Mouse (Mus musculus) right cerebral cortex, postnatal 10 days (tissue): ENCODE data around the gene Vsir.
A peak's percentile ranks its signal among the peaks of the same experiment; 100 is the strongest.

Source experiments
- DNase-seq, 2 experiments: peaks; one replicate each; pipeline ENCODE4 v3.0.0; 2021; ENCODE audit warnings: low spot score in 2 of 2

Gene Vsir

GRCm38 (mm10) chr10:60381142-60381925, 34.7 kb downstream of the Vsir start:
- no peak for DNase-seq

GRCm38 (mm10) chr10:60388332-60388731, 41.7 kb downstream of the Vsir start:
- no peak for DNase-seq

GRCm38 (mm10) chr10:60389447-60389865, 42.8 kb downstream of the Vsir start:
- no peak for DNase-seq

GRCm38 (mm10) chr10:60390177-60390903, 43.7 kb downstream of the Vsir start:
- no peak for DNase-seq

GRCm38 (mm10) chr10:60390904-60391420, 44.3 kb downstream of the Vsir start:
- DNase-seq, result no peak

GRCm38 (mm10) chr10:60391661-60392060, 45.0 kb downstream of the Vsir start:
- no peak for DNase-seq

- DNase-seq, result peak; percentile 59 to 65
Observed at GRCm38 (mm10) chr10:60394936-60395335, 48.3 kb downstream of the Vsir start.

GRCm38 (mm10) chr10:60395605-60396004, 49.0 kb downstream of the Vsir start:
- no peak for DNase-seq

- DNase-seq, result no peak
Observed at GRCm38 (mm10) chr10:60398051-60398814, 51.6 kb downstream of the Vsir start.

GRCm38 (mm10) chr10:60399449-60399848, 52.8 kb downstream of the Vsir start, which contains the start of gene Gm17455:
Gm17455 (plus strand) TSS chr10:60399726.
- no peak for DNase-seq

- DNase-seq, result no peak
Observed at GRCm38 (mm10) chr10:60400507-60401295, 54.0 kb downstream of the Vsir start.

- DNase-seq, result peak; percentile 84 to 88
Observed at GRCm38 (mm10) chr10:60405460-60406177, 59.0 kb downstream of the Vsir start.

- peak; percentile 60 to 75 for DNase-seq
Observed at GRCm38 (mm10) chr10:60407831-60408230, 61.2 kb downstream of the Vsir start.

GRCm38 (mm10) chr10:60411794-60412193, 65.1 kb downstream of the Vsir start:
- DNase-seq, result no peak

GRCm38 (mm10) chr10:60413756-60414155, 67.1 kb downstream of the Vsir start:
- DNase-seq, result no peak

GRCm38 (mm10) chr10:60417041-60417440, 70.4 kb downstream of the Vsir start:
- no peak for DNase-seq

- peak; percentile 66 to 79 for DNase-seq
Observed at GRCm38 (mm10) chr10:60418137-60418536, 71.5 kb downstream of the Vsir start.

GRCm38 (mm10) chr10:60419624-60420023, 73.0 kb downstream of the Vsir start:
- no peak for DNase-seq
